8 mouse cellular contexts compared by ENCODE assay signal in the genomic region with DNA sequence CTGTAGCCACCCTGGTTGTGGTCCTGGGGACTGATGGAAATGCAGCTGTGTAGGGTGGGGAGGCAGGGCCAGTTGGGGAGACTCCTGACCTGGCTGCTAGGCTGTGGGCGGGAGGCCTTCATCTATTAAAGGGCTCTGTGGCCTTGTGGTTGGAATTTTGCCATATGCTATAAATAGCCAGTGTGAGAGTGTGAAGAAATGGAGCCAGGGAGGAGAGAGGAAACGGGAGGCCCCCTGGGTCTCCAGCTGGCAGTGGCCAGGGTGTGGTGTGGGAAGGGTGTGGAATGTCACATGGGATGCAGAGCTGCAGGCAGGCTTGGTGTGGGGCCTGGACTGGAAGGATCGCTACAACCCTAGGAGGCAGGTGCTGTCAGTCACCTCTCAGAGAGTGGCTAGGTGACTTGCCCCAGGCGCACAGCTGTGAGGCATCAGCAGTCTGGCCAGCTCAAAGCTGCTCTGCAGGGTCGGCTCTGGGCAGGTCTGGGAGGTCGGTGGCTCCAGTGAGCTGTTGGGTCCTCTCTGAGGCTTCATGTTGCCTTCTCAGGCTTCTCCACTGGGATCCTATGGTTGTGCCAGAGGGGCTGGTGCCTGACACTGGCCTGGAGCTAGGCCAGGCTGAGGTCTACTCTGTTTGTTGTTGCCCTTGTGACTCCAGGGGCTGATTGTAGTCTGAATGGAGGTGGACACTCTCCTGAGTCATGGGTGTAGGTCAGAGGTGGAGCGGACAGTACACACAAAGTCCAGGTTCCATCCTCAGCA. TPM values are rescaled to one million over a fixed set of nuclear protein-coding genes. Genes with fewer than 3 reads are reported as not detected.
DNase-seq lines count a peak whose midpoint lies in the region; ATAC-seq and TF ChIP-seq lines count a peak whose summit lies in the region.

No protein-coding gene starts in this region.

- 0 out of 2 replicates have a peak, but pooled peaks have one; percentile 26 for TF ChIP-seq EP300 in lung, postnatal 0 days (IDR thresholded peaks at IDR 0.05)

- WGBS in heart, embryonic 10.5 days = 22% methylated on average over 7 of the region's 7 CpGs
- 19% methylated on average over 7 of the region's 7 CpGs for WGBS in lung, postnatal 0 days

- H3K27me3 ChIP-seq in heart, embryonic 10.5 days (ENCODE audit: insufficient read depth, poor library complexity, severe bottlenecking) = no peaks in the 10 kb centered on the region
- no peaks in the 10 kb centered on the region for H3K27me3 ChIP-seq in lung, postnatal 0 days (replicated peaks; ENCODE audit: insufficient read depth, low read length)

- DNase-seq in adrenal gland, adult 2 months = peak; percentile 53
- DNase-seq in adrenal gland, postnatal 4 days (ENCODE audit: low spot score in 2 of 2) = no peak
- peak; percentile 61 for DNase-seq in brain, adult 2 months (ENCODE audit: low read depth, low spot score)
- DNase-seq in heart, embryonic 10.5 days (ENCODE audit: low spot score) = peak; percentile 94
- DNase-seq in kidney, adult 9 months = peak; percentile 74
- DNase-seq in lung, postnatal 0 days (ENCODE audit: low spot score) = peak; percentile 91
- DNase-seq in thymus, postnatal 0 days (ENCODE audit: low spot score) = no peak
- no peak for DNase-seq in right cerebral cortex, postnatal 14 days

- ATAC-seq in lung, postnatal 0 days = peak; percentile 86

- TF ChIP-seq CTCF in lung, postnatal 0 days (IDR thresholded peaks at IDR 0.05) = no peak

- peaks cover 69% of the 10 kb centered on the region for H3K4me1 ChIP-seq in heart, embryonic 10.5 days
- H3K4me1 ChIP-seq in lung, postnatal 0 days (ENCODE audit: insufficient read depth, low read depth, low read length) = peaks cover 23% of the 10 kb centered on the region

- no peak overlapping the region for H3K9ac ChIP-seq in lung, postnatal 0 days (replicated peaks; ENCODE audit: low read depth)

- peak overlapping the region; percentile 88 for H3K27ac ChIP-seq in heart, embryonic 10.5 days
- H3K27ac ChIP-seq in lung, postnatal 0 days (ENCODE audit: low read length) = peak overlapping the region; percentile 51

- H3K4me2 ChIP-seq in lung, postnatal 0 days (replicated peaks; ENCODE audit: low read depth, low read length) = no peak overlapping the region

- H3K36me3 ChIP-seq in heart, embryonic 10.5 days = peaks cover 29% of the 10 kb centered on the region
- H3K36me3 ChIP-seq in lung, postnatal 0 days (ENCODE audit: insufficient read depth, low read length) = no peaks in the 10 kb centered on the region

- H3K4me3 ChIP-seq in heart, embryonic 10.5 days = peak overlapping the region; percentile 39
- H3K4me3 ChIP-seq in lung, postnatal 0 days (ENCODE audit: low read depth, low read length) = no peak overlapping the region

- H3K9me3 ChIP-seq in heart, embryonic 10.5 days = no peaks in the 10 kb centered on the region
- H3K9me3 ChIP-seq in lung, postnatal 0 days (ENCODE audit: low read length) = no peaks in the 10 kb centered on the region

RNA-seq across cellular contexts. Expression of gene Exog, which starts 19.3 kb away (rescaled TPM):
- 1 to 10 TPM; 3.7 to 4.4 TPM for total RNA-seq in adrenal gland, adult 2 months (2021)
- 1.5 and 1.6 TPM in 2 replicates for polyA plus RNA-seq in adrenal gland, adult 2 months (2012; rRNA removed)
- 1 to 10 TPM; 6.1 to 6.6 TPM for total RNA-seq in adrenal gland, postnatal 4 days (2021)
- polyA plus RNA-seq in heart, embryonic 10.5 days (2016; fragmentation: Nextera tagmentation; extraction: Ambion mirVana) = 16.2 and 25.0 TPM in 2 replicates
- polyA plus RNA-seq in lung, postnatal 0 days (2015; fragmentation: Nextera tagmentation; extraction: Ambion mirVana) = 6.9 and 7.4 TPM in 2 replicates
- polyA plus RNA-seq in thymus, postnatal 0 days (2015; fragmentation: Nextera tagmentation; extraction: Ambion mirVana) = 20.9 and 21.4 TPM in 2 replicates

RNA-seq across cellular contexts. Expression of gene Acvr2b, which starts 23.5 kb away (rescaled TPM):
- total RNA-seq in adrenal gland, adult 2 months (2021) = 1 to 10 TPM; 4.4 to 7.9 TPM
- 4.7 and 5.9 TPM in 2 replicates for polyA plus RNA-seq in adrenal gland, adult 2 months (2012; rRNA removed)
- 10 to 100 TPM; 15.6 to 17.6 TPM for total RNA-seq in adrenal gland, postnatal 4 days (2021)
- 29.6 and 35.4 TPM in 2 replicates for polyA plus RNA-seq in heart, embryonic 10.5 days (2016; fragmentation: Nextera tagmentation; extraction: Ambion mirVana)
- 15.6 TPM in 2 replicates for polyA plus RNA-seq in lung, postnatal 0 days (2015; fragmentation: Nextera tagmentation; extraction: Ambion mirVana)
- polyA plus RNA-seq in thymus, postnatal 0 days (2015; fragmentation: Nextera tagmentation; extraction: Ambion mirVana) = 3.5 and 5.6 TPM in 2 replicates

Comparison
In these comparisons a context has a peak if more than half of its experiments do, and no peak if none do; other contexts are left out.
1. DNase-seq: peak in adrenal gland, adult 2 months (single experiment), brain, adult 2 months (single experiment), heart, embryonic 10.5 days (single experiment), kidney, adult 9 months (single experiment) and lung, postnatal 0 days (single experiment); none in adrenal gland, postnatal 4 days (0 of 2), thymus, postnatal 0 days (single experiment) and right cerebral cortex, postnatal 14 days (single experiment).